Mouse (Mus musculus): Measurements from ENCODE around the gene Il10. TPM values are rescaled to one million over a fixed set of nuclear protein-coding genes. Genes with fewer than 3 reads are reported as not detected.

The Il10 gene
- 1 to 10 TPM; 2.4 to 2.9 TPM for total RNA-seq (2023)

GRCm38 (mm10) chr1:131019492-131020098, at the start of gene Il10:
Gene Il10, plus strand, starts transcription at chr1:131019845.

Other genes starting within 250 kb of the Il10 start
- gene Fcamr, start 218.9 kb upstream of the Il10 start, total RNA-seq (2023) = not detected
- gene Pigr, start 193.2 kb upstream of the Il10 start, total RNA-seq (2023) = 1 to 10 TPM; 4.4 to 4.6 TPM
- gene Fcmr, start 154.2 kb upstream of the Il10 start, total RNA-seq (2023) = 1,000 to 10,000 TPM; 1,016 to 1,048 TPM
- not detected for gene Il24, start 132.4 kb upstream of the Il10 start, total RNA-seq (2023)
- not detected for gene Il20, start 108.4 kb upstream of the Il10 start, total RNA-seq (2023)
- not detected for gene Il19, start 79.7 kb upstream of the Il10 start, total RNA-seq (2023)
- gene Mapkapk2, start 78.0 kb downstream of the Il10 start, total RNA-seq (2023) = 100 to 1,000 TPM in 1 of 2 experiments, 10 to 100 TPM in 1; 97.4 to 102 TPM
- gene Dyrk3, start 118.5 kb downstream of the Il10 start, total RNA-seq (2023) = 10 to 100 TPM; 19.0 to 20.5 TPM
- 10 to 100 TPM; 43.8 to 45.0 TPM for gene Eif2d, start 133.3 kb downstream of the Il10 start, total RNA-seq (2023)
- 100 to 1,000 TPM; 138 to 144 TPM for gene Rassf5, start 225.4 kb downstream of the Il10 start, total RNA-seq (2023)